Mouse (Mus musculus) cerebellum, adult 2 months (tissue): ENCODE results near the gene Dnajc28. TPM values are rescaled to one million over a fixed set of nuclear protein-coding genes. Genes with fewer than 3 reads are reported as not detected.

Experiments used
- DNase-seq, 2 experiments: peaks; one replicate each; pipeline ENCODE4 v3.0.0; 2021
- H3K27ac ChIP-seq: fragments of 200-500 bp; 2 replicates; pipeline ENCODE4 v1.5.1; 2012; ENCODE audit warnings: low read length, control low read depth, inconsistent platforms; ENCODE audit not compliant: insufficient read depth
- H3K27me3 ChIP-seq: fragments of 200-500 bp; 2 replicates; pipeline ENCODE4 v1.6.1; 2012; ENCODE audit warnings: inconsistent platforms, mild to moderate bottlenecking, low read length, moderate library complexity; ENCODE audit not compliant: control insufficient read depth, insufficient read depth
- H3K4me1 ChIP-seq: fragments of 200-500 bp; 2 replicates; pipeline ENCODE4 v1.6.1; 2011; ENCODE audit warnings: low read length; ENCODE audit not compliant: control insufficient read depth, insufficient read depth
- H3K4me3 ChIP-seq: fragments of 200-500 bp; replicated peaks from 2 replicates; pipeline ENCODE3; 2011; ENCODE audit warnings: mild to moderate bottlenecking, low read depth, low read length, control low read depth; ENCODE audit not compliant: insufficient read depth
- CTCF ChIP-seq: fragments of 200-500 bp; IDR thresholded peaks from 2 replicates; pipeline ENCODE4 v1.5.1; 2011; ENCODE audit warnings: low read depth, mild to moderate bottlenecking, control low read depth, low read length, moderate library complexity, borderline replicate concordance; ENCODE audit not compliant: insufficient read depth
- POLR2A ChIP-seq: fragments of 200-500 bp; IDR thresholded peaks from 2 replicates; pipeline ENCODE4 v1.6.1; 2011; ENCODE audit warnings: low read length, control low read depth, borderline replicate concordance; ENCODE audit not compliant: insufficient read depth
- WGBS: fragments of 180-500 bp; shearing (Covaris S2); methylation state at CpG from one replicate; pipeline ENCODE4 v1.1.7; 2018; 5-methylcytosine and 5-hydroxymethylcytosine counted together
- polyA plus RNA-seq: library from polyadenylated mRNA; depleted of rRNA; stranded (reverse); fragments of >200 nt; gene quantifications from 2 replicates; pipeline ENCODE4 v1.2.3, GENCODE M21; 2012

The Dnajc28 gene
- polyA plus RNA-seq, 1 experiment, result 7.6 TPM

DNA sequence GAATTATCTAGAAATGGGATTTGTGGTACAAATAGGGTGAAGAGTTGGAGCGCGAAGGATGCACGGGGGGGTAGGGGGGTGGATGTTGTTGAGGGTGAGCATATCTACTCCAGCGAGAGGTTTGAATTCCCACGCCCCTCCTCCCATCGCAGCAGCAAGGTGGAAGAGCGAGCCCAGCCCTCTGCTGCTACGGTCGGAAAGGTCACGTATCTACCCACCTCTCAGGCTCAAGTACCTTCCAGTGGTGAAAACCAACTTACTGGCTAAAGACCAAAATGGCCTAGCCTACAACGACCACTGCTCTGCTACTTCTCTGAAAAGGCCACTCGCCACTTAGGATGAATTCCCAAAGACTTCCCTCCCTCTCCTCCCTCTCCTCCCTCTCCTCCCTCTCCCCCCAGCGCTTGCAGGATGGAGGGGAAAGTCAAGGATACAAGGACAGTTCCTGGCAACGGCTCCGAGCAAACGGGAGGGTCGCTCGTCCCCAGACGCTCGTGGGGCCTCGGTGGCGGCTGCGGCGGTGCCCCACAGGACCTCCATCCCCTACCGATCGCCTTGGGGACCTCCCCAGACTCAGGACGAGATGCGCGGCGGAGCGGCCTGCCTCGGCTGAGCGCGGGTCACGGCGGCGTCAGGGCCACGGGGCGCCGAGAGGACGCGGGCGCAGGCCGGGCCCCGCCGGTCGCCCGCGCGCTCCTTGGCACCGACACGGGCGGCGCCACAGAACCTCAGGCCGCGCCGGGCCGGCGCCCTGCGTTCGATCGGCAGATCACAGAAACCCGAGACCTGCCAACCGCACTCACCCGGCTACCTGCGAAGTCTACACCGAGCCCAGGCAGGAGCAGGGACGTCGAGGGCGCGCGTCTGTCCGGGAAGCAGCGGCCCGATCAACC lies 21.8 kb downstream of the Dnajc28 start:
- H3K4me1 ChIP-seq, result peaks cover 16% of the 10 kb centered on the region
- peak overlapping the region; percentile 70 for H3K27ac ChIP-seq
- WGBS, result under 1% methylated on average over 75 of the region's 75 CpGs
- H3K4me3 ChIP-seq, result peak overlapping the region; percentile 93
- no peak for DNase-seq
- TF ChIP-seq POLR2A, result peak; percentile 67
- no peak for TF ChIP-seq CTCF
- no peaks in the 10 kb centered on the region for H3K27me3 ChIP-seq

DNA sequence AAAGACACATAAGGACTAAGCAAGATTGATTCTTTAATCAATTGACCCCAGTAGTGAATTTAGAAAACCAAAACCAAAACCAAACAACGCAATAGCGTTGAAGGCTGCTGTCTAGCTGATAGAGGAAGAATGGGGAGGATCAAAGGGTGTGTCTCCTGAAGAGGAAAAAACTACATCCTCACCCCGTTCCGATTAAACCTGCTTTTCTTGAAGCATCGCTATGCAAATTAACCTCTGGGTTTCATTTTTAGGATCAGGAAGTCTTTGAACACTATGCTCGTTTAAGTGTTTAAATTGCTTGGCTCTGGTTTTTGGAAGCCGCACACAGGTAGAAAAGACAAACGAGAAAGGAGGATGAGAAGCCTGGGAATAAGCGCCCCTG lies 22.4 kb downstream of the Dnajc28 start:
- TF ChIP-seq POLR2A (no peak), CTCF (no peak)
- peak overlapping the region; percentile 93 for H3K4me3 ChIP-seq
- 27% methylated on average over 9 of the region's 9 CpGs for whole genome bisulfite sequencing
- H3K27ac ChIP-seq, result no peak overlapping the region
- no peaks in the 10 kb centered on the region for H3K27me3 ChIP-seq
- H3K4me1 ChIP-seq, result peaks cover 16% of the 10 kb centered on the region
- no peak for DNase-seq

DNA sequence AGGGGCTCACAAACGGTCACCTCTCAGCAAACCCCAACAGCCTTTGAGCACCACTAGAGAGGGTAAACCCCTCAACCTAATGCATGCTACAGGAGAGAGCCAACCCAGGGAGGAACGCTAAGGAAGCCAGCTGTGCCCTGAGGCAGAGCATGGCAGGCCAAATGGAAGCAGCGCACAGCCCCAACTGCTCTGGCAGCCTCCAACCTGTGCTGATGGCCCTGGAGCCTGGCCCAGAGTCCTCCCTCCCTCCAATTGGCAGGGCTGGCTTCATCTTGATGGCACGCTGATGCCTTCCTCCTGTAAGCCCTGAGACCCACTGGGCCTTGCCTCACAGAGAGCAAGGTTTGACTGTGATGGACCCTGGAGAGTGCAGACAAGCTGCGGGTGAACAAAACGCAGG lies 23.8 kb downstream of the Dnajc28 start:
- 9% methylated on average over 6 of the region's 6 CpGs for WGBS
- no peak overlapping the region for H3K27ac ChIP-seq

DNA sequence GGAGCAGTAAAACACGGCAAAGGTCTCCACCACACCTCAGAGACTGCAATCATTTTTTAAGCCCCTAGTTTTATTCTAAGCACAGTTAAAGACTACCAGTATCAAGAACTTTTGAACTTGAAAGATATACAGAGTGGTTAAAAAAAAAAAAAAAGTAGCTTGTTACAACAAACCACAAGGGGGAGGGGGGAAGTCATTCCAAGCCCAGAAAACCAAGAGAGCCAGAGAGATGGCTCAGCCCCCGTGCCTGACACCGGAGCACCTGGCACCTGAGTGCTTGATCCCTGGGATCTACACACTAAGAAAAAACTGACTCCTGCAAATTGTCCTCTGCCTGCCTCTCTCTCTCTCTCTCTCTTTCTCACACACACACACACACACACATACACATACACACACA lies 25.6 kb downstream of the Dnajc28 start:
- 17% methylated on average over 3 of the region's 3 CpGs for WGBS
- Histone ChIP-seq H3K27me3 (no peaks in the 10 kb centered on the region), H3K27ac (no peak overlapping the region), H3K4me3 (no peak overlapping the region), H3K4me1 (peaks cover 23% of the 10 kb centered on the region)
- DNase-seq, result no peak
- TF ChIP-seq CTCF (no peak), POLR2A (no peak)

More for the DNA sequence above, 23.8 kb downstream of the Dnajc28 start:
- H3K4me1 ChIP-seq, result peaks cover 16% of the 10 kb centered on the region
- no peak overlapping the region for H3K4me3 ChIP-seq
- no peaks in the 10 kb centered on the region for H3K27me3 ChIP-seq
- DNase-seq, result peak; percentile 80 to 87
- TF ChIP-seq POLR2A (no peak), CTCF (no peak)

DNA sequence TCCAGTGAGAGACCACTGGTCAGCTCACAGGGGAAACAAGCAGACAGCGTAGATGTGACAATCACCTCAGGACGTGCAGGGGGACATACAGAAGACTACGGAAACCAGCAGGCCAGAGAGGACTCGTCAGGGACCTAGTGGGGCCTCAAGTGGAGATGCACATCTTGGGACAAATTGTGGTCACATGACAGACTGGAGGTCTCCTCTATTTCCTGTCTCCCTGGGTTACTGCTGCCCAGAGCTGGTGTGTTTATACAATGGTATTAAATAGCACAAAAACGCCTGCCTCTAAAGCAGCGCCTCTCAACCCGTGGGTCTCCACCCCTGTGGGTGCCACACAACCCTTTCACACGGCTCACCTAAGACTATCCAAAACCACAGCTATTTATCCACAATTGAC lies 26.7 kb downstream of the Dnajc28 start:
- DNase-seq, result no peak
- TF ChIP-seq POLR2A, result no peak
- no peak for TF ChIP-seq CTCF
- H3K27ac ChIP-seq, result no peak overlapping the region
- no peak overlapping the region for H3K4me3 ChIP-seq
- no peaks in the 10 kb centered on the region for H3K27me3 ChIP-seq
- peaks cover 23% of the 10 kb centered on the region for H3K4me1 ChIP-seq
- WGBS, result 84% methylated on average over 8 of the region's 8 CpGs

DNA sequence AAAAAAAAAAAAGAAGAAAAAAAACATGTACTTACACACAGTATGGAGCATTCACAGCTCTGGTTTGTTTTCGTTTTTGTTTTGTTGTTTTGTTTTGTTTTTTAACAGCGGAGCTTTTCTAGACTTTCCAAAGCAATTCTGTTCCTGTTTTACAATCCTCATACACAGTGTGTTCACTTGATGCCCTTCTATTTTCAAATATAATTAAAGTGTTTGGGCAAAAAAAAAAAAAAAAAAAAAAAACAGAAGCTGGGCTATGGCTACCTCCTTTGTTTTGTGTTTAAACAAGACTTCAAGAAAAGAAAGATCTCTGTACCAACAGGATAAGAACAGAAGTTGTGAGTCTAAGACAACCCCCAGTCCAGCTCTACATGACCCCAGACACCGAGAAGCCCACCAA lies 30.1 kb downstream of the Dnajc28 start:
- Histone ChIP-seq H3K27me3 (no peaks in the 10 kb centered on the region), H3K4me3 (no peak overlapping the region), H3K4me1 (peaks cover 12% of the 10 kb centered on the region), H3K27ac (no peak overlapping the region)
- TF ChIP-seq CTCF (no peak), POLR2A (no peak)
- WGBS, result 82% methylated on average over 3 of the region's 3 CpGs
- DNase-seq, result no peak

DNA sequence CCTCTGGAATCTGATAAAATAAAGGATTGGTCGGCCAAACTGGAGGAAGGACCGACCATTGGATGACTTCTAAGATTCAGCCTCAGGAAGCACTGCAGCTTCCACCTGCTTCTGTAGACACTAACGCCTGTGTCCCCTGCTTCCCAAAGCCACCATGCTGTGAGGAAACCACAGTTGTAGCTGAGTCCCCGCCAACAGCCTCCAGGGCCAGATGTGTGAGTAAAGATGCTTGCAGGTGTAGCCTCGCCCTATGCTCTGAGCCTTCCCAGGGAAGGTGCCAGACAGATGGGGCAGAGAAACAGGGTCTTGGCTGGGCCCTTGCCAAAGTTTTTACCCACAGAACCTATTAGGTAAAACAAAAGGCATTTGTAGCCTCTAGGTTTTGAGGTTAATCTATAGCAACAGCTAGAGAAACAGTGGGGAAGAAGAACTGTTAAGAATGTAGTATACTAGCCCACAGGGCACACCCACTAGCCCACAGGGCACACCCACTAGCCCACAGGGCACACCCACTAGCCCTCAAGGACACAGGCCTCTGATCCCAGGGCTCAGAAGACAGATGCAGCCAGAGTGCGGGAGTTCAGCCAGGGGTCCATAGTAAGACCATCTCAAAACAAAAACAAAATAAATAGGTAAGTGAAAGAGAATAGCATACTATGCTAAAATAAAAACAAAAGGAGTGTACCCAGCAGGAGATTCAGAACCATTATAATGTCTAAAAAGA lies 30.9 kb downstream of the Dnajc28 start:
- Histone ChIP-seq H3K27me3 (no peaks in the 10 kb centered on the region), H3K27ac (no peak overlapping the region), H3K4me3 (no peak overlapping the region), H3K4me1 (peaks cover 10% of the 10 kb centered on the region)
- WGBS, result 59% methylated on average over 6 of the region's 6 CpGs
- no peak for TF ChIP-seq POLR2A
- no peak for TF ChIP-seq CTCF
- no peak for DNase-seq
